Mouse (Mus musculus) olfactory bulb, adult 2 months (tissue): ENCODE data around the gene Uba52.

Experiments used
- CTCF ChIP-seq: fragments of 200-500 bp; IDR thresholded peaks from 2 replicates; pipeline ENCODE4 v1.5.1; 2012; ENCODE audit warnings: low read depth, mild to moderate bottlenecking, low read length, moderate library complexity; ENCODE audit not compliant: insufficient read depth
- POLR2A ChIP-seq: fragments of 200-500 bp; IDR thresholded peaks from 2 replicates; pipeline ENCODE4 v1.6.1; 2012; ENCODE audit warnings: mild to moderate bottlenecking, low read depth, low read length, moderate library complexity; ENCODE audit not compliant: insufficient read depth

DNA sequence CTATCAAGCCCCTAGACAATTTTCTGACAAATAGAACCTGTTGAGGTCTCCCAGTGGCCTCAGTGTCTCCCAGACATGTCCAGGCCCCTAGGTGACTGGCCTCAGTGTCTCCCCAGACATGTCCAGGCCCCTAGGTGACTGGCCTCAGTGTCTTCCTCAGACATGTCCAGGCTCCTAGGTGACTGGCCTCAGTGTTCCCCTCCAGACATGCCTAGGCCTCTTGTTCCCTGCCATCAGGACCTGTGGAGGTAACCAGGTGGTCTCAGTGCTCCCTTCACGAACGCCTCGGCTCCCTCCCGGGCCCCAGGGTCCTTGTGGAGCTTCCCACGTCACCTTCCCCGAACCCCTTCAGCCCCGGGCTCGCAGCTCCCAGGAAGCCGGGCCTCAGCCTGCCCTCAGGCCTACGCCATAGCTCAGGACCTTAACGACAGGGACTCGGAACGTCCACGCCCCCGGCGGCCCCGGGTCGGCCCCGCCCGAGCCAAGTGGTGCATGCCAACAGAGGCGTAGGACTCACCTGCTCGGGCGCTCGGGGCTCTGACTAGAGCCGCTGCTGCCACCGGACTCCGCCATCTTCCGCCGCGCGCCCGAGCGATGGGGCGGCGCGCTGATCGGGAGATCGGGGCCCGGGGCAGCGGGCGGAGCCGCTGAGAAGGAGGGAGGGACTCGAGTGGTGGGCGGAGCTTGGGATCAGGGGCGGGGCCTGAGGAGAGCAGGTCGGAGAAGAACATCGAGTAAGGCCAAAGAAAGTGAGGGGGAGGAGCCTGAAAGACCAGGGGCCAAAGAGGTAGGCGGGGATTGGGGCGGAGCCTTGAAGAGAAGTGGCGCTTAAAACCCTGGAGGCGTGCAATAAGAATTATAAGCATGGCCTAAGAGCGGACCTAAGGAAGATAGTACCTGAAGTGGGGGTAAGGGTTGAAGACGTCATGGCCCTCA is 34.0 kb downstream of the Uba52 start, which contains the start of gene Klhl26:
- TF ChIP-seq CTCF (no peak), POLR2A (no peak; the same call in 1 of the 2 replicates)
